Mouse (Mus musculus): ENCODE data around the gene Phox2a. TPM values are rescaled to one million over a fixed set of nuclear protein-coding genes. Genes with fewer than 3 reads are reported as not detected.

The Phox2a gene
- under 1 TPM; 0.42 to 0.48 TPM for total RNA-seq (2021)

DNA sequence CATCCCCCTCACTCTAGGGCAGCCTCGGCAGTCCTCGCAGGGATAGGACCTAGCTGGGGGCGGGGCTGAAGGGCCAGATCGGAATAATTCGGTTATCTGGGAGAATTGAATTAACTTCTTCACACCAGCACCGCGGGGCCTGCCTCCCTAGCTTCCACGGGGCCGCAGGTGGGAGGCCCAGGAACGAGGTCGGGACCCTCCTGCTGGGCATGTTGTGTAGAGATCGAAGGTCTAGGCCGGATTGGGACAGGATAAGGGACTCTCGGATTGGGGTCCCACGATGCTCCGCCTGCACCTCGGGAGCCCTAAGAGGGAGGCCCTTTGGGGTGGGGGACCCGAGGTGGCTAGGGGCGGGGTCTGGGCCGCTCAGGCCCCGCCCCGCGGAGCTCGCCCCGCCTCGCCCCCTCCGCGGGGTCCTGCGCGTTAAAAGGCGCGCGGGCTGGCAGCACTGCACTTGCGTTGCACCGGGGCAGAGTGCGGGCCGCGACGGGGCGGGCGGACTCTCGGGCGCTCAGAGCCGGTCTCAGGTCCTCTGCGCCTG, at the start of gene Phox2a:
TSS of gene Phox2a (plus strand) at position 453 of the 541 bp plus-strand sequence.
- DNase-seq = no peak
- intact Hi-C loops (cut with DNase I) = no loop called here

DNA sequence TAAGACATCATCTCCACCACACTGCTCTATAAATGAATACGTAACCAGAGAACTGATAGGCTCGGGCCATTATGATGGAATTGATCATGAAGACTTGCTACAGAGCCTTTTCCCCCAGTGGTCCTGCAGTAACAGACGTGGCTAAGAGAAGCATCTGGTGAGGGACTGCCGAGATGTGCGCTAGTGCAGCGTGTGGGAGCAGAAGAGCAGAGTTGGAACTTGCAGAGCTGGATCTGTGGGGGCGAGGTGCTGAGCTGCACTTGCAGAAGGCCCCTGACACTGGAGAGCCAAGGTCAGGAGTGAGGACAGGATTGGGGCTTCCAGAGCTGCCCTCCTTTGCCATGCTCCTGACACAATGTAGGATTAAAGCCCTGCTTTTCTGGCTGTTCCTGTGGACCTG, 48.1 kb upstream of the Phox2a start:
- intact Hi-C loops (cut with DNase I) = loop anchor here (5.0 kb wide), 1 partner anchor 93 kb away; no protein-coding TSS in a partner anchor
- no peak for DNase-seq

DNA sequence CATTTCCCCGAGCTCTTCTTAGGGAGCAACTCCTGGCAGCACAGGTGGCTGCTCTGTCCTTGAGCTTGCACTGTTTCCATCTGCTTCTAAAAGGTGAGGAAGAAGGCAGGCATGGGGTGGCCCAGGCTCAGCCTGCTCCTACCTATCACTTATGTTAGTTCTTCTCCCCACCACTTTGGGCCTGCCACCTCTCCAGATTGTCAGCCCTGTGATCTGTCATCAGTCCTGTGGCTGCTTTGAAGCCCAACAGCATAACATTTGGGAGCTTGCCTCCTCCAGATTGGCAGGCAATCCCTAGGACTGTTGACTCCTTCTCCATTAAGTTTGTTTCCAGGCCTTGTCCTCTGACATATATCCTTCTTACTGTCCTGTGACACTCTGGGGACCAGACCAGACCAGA, 46.5 kb upstream of the Phox2a start:
- peak; percentile 12 to 19 for DNase-seq
- intact Hi-C loops (cut with DNase I) = loop anchor here (5.0 kb wide), 1 partner anchor 94 kb away; no protein-coding TSS in a partner anchor

DNA sequence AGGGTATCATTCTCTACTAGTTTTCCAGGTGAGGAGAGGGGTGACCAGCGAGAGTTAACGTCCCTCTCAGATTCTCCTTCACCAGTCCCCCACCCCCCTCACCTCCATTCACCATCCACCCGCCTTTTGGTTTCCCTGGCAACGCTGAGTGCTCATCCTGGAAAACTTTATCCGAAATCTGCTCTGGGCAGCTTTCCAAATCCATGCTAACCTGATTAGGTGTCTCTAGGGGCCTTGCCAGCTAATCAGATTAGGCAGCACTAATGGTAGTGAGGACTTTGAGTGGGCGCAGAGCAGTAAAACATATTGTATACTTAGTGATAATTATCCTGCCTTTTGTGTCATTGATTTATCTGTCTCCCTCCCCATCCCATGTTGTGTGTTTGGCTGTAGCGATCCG, 45.4 kb upstream of the Phox2a start:
- DNase-seq = no peak
- intact Hi-C loops (cut with DNase I) = loop anchor here (5.0 kb wide), 1 partner anchor 95 kb away; no protein-coding TSS in a partner anchor

DNA sequence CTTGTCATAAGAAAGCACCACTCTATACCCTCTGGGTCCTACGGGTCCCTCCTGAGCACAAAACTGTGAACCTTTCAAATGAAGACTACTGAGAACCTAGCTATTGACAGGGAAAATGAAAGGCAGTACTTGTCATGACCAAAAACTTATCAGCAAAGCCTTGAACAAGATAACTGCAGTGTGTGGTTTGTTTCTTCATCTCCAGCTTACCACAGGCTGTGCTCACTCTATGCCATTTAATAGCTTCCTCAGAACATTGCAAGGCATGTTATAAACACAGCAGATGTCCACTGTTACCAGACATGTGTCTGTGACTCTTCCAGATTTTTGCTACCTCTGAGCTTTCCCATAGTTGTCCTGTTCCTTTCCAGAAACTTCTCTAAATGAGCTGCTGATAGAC, 41.1 kb upstream of the Phox2a start:
- DNase-seq = no peak
- intact Hi-C loops (cut with DNase I) = no loop called here

DNA sequence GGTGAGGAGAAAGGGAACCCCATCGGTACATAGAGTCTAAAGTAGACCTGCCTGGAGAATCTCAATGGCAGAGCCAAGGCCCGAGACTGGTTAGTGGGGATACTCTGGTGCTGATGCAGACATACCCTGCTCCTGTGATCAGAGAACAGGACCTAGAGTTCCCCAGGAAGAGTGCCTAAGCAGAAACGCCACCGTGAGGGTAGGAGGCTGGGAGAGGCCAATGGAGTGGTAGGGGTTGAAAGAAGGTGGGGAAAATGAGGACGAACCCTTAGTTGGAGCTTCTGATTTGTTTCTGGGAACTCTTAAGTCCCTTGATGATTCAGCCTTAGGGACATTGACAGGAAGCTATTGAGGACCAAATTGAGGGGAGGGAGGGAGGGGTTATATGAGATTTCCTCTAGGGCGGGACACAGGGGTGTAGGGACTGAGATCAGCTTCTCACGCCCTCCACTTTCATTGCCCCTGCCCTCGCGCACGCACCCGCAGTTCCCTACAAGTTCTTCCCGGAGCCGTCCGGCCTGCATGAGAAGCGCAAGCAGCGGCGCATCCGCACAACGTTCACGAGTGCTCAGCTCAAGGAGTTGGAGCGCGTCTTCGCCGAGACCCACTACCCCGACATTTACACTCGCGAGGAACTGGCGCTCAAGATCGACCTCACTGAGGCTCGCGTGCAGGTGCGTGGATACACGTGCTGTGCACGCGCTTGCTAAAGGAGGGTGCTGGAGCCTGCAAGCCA, 2.4 kb downstream of the Phox2a start:
- intact Hi-C loops (cut with DNase I) = loop anchor here (5.0 kb wide), 1 partner anchor 143 kb away; no protein-coding TSS in a partner anchor
- no peak for DNase-seq

DNA sequence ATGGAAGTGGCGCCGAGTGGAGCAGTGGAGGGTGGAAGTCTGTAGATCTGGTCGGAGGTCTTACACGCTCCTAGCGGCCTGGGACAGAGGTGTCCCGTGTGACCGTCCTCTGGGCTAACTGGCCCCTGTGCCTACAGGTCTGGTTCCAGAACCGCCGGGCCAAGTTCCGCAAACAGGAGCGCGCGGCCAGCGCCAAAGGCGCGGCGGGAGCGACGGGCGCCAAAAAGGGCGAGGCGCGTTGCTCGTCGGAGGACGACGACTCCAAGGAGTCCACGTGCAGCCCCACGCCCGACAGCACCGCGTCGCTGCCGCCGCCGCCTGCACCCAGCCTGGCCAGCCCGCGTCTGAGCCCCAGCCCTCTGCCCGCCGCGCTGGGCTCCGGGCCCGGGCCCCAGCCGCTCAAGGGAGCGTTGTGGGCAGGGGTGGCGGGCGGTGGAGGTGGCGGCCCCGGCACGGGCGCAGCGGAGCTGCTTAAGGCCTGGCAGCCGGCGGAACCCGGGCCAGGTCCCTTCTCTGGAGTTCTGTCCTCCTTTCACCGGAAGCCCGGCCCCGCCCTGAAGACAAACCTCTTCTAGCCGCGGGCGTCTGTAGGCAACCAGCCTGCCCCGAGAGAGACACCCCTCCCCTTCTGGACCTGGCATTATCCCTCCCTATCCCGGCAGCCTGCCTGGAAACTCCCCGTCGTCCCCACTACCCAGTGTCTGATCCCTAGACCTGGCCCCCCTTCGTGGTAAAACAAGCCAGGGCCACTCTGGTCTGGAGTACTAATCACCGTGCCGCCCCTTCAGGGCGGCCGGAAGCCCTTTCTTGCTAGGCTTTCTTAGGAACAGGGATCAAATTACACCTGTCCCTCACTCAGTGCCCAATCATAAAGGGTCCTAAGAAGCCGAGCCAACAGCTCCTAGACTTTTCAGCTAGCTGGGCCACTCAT, 3.7 kb downstream of the Phox2a start:
- peak; percentile 80 to 85 for DNase-seq
- intact Hi-C loops (cut with DNase I) = loop anchor here (5.0 kb wide), 1 partner anchor 145 kb away; no protein-coding TSS in a partner anchor

DNA sequence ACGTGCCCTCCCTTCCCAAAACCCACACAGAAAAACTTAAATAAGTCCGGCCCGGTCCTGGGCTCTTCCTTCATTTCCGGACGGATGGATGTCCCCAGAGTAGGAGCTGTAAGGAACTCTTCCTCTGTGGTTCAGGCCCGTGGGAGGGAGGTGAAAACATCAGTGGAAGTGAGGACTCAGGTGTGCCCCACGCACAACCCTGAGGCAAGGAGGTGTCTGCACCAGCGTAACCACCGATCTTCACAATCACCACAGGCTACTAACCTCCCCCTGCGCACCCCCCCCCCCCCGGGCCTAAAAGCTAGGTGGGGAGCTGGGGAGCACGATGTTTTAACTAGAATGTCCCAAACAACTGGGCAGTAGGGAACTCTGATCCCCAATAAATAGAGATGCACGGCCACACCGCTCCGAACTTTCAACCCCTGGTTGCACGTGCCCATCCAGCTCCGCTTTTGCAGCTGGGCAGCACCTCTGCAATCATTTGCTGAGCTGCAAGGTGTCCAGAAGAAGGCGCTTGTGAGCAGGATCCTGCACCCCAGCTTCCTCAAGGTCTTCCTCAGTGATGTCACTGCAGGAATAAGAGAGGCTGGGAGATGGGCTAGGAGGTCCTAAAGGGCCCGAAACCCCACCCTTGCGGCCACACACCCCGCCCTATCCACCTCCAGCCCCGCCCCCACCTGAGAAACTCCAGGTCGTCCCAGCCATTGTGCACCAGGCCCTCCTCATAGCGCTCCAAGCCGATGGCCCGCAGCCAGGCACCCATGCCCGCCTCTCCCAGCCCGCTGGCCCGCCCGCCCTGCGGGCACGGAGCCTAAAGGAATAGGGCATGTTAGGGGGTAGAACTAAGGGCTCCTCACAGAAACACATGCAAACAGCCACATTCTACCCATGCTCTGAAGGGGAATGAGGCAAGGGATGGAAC, 5.0 kb downstream of the Phox2a start:
- DNase-seq = peak; percentile 40 to 54
- intact Hi-C loops (cut with DNase I) = loop anchor here (5.0 kb wide), 1 partner anchor 146 kb away; no protein-coding TSS in a partner anchor

DNA sequence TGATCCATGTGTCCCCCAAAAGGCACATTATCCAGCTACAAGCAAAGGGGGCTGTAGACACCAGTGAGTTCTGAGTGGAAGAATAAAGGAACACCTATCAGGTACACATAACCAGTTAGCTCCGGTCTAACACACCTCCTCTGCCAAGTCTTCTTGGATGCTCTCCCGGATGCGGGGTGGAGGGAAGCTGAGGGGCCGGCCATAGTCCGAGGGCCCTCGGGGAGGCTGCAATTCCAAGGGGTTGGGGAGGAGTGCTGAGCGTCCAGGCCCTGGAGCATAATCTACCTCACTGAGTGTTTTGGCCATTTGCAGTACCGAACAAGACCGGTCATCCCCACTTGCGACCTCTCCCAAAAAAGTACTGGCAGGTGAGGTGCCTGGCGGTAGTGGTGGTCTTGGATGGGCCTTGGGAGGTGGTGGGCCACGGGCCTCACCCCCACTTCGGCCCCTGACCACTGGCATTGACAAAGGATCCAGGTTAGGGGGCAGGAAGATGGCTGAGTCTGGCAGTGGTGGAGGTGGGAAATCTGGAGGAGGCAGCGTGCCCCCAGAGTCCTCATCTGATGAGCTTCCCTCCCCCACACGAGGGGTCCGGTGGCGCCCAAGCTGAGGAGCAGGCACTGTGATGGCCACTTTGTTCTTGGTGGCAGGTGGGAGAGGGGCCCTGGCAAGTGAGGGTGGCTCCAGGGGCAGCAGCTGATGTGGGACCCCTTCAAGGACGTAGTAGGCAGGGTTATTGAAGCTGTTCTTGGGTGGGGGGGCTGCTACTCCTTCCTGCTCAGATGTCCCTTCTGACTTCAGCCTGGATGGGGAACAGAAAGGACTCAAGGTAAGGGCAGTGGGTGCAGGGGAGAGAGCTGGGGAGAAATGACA, 5.9 kb downstream of the Phox2a start:
- intact Hi-C loops (cut with DNase I) = loop anchor here (5.0 kb wide), 1 partner anchor 147 kb away; no protein-coding TSS in a partner anchor
- DNase-seq = peak; percentile 42 to 62

DNA sequence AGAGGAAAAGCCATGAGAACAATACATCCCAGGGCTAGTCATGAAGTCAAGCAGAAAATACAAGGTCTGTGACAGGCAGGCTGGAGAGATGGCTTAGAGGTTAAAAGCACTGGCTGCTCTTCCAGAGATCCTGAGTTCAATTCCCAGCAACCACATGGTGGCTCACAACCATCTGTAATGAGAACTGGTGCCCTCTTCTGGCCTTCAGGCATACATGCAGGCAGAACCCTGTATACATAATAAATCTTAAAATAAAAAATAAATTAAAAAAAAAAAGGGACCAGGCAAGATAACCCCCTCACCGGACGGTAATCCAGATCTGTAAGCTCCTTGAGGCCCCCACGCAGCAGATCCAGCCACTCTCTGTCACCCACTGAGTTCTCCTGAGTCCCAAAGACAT, 12.3 kb downstream of the Phox2a start:
- no peak for DNase-seq
- intact Hi-C loops (cut with DNase I) = no loop called here

DNA sequence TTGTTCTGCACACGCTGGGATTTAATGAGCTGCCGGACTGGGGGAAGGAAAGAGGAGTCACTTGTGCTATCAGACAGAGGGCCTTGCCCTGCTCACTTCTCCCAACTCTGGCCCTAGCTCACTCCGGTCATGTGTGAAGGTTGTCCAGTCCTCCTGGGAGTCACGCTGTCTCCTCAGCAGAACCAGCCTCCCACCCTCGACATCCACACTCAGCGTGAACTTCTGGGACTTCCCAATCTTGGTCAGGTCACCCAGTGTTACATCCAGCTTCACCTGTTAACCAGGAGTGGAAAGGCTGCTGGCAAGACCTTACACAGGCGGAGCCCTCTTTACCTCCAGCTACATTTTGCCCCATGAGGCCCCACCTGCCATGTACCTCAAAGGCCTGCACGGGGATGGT, 13.3 kb downstream of the Phox2a start:
- no peak for DNase-seq
- intact Hi-C loops (cut with DNase I) = no loop called here

DNA sequence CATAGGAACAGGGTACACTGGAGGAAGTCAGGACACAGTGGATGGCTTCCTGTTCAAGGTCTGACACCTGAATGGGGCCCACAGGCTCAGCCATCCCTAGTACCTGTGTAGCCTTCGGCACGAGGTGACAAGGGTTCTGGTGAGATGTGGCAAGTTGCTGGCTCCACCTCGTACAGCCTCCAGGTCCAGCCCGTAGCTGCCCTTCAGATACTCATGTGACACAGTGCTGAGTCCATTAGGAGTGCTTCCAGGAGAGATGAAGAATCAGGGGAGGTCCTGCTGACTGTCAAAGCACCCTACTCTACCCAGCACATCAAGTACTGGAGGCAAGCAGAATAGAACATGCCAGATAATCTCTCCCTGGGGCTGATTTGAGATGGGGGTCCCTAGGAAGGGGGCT, 14.3 kb downstream of the Phox2a start:
- DNase-seq = no peak
- intact Hi-C loops (cut with DNase I) = no loop called here

DNA sequence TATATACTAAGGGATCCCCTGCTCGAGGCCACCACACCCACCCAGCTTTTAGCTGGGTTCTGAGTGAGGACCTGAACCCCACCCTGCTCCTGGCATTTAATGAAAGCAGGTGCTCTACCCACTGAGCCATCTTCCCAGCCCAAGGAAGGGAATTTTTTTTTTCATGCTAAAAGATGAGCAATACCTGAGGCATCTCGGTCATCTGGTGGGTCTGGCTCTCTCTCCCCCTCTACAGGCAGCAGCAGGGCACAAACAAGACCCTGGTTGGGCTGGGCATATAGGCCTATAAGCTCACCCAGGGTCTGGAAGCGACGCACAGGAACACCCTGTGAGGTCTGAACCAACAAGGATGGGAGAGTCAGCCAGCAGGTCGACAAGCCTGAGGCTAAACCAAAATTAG, 15.2 kb downstream of the Phox2a start:
- intact Hi-C loops (cut with DNase I) = no loop called here
- no peak for DNase-seq

DNA sequence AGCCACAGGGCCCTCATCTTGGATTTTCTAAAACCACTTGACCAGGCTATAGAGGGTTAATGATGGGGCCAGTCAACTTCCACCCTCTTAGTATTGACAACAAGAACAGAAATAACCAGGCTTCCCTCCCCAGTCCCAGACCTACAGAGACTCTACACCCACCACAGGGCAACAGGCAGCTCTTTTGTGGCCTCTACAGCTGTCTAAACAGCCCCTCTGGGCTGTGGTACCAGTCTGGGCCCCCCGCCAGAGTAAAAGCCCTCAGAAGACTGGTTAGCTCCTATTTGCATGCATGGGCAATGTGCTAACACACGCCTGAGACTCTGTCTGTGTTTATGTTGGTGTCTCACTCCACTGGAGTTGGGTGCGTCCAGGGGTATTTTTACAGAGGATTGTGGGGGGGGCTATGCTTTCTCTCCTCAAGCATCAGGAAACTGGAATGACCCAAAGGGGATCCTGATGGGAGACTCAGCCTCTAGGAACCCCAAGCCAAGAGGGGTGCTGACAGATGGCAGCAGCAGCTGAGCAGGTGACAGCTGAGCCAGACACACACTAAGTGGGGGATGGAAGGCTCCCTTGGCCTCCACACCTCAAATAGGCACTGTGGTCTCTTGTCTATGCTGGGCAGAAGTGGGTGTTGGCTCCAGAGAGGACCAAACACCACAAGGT, 15.9 kb downstream of the Phox2a start:
- intact Hi-C loops (cut with DNase I) = no loop called here
- peak in 1 of 2 experiments; percentile 46 for DNase-seq

DNA sequence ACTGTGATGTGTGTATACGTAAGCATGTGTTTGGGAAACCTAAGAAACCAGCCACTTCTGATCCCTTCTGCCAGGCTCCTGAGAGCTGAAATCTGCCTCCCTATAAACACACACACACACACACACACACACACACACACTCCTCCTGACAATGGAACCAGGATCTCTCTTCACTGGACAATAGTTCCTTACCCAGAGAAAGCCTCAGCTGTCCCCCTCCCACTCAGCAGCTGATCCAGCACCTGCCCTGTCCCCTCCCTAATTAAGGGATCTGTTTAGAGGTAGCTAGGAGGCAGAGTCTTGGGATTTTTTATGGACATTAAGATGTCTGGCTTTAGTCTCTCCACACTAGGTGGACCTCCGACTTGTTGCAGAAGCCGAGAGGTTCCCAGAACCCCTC, 16.8 kb downstream of the Phox2a start:
- intact Hi-C loops (cut with DNase I) = no loop called here
- DNase-seq = no peak

DNA sequence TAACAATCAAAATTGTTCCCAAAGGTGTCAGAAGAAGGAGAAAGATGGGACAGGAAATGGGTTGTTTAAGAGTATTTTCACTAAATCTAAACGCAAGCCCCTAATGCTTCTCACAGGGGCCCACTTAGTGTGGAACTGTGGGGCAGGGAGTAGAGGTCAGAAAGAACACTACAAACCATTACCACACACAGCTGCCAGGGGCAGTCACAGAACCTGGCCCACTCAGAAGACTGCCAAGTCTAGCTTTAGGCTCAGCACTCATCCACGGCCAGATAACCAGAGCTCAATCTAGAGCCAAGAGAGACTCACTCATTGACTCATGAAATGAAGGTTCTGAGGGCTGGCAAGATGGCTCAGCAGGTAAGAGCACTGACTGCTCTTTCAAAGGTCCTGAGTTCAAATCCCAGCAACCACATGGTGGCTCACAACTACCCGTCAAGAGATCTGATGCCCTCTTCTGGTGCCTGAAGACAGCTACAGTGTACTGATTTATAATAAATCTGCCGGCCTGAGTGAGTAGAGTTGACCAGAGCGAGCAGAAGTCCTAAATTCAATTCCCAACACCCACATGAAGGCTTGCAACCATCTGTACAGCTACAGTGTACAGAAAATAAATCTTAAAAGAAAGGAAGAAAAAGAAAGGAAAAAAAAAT, 17.5 kb downstream of the Phox2a start:
- DNase-seq = no peak
- intact Hi-C loops (cut with DNase I) = no loop called here

DNA sequence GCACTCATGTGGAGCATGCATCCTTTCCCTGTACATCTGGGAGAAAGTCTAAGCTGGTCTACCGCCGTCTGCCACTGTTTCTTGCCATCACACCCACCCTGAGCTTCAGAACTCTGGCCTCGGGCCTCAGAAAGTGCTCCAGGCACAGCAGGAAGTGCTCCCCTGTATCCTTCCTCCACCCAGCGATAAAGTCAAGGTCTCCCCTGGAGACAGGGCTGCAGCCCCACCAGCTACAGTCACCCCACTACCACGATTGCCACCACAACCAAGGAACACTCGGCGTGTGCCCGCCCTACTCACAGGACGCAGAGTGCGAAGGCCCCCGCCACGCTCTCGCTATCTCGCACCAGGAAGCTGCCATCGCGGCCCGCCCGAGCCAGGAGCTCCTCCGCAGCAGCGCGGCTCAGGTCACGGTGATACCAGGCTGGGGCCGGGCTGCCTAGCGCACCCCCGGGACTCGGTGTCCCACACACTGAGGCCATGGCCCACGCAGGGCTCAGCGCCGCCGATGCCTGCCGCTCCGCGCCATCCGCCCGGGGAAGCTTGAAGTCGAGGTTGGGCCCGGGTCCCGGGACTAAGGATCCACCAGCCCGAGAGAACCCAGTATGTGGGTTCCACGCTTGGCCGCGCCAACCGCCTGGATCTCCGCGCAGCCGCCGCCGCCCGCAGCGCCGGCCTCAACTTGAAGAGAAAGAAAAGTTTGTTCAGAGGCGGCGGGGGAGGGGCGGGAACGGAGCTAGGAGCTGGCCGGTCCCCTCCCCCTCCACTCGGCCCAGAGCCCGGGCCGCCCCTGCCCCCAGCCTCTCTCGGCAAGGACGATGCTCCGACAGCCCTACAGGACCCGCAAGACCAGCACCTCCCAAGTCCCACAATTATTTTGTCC, 18.4 kb downstream of the Phox2a start:
- intact Hi-C loops (cut with DNase I) = no loop called here
- peak; percentile 79 for DNase-seq
